In genomic region chr7:139309106-139309505, GRCm38 (mm10) we compare ENCODE assay signal across 7 mouse cellular contexts.
DNase-seq lines count a peak whose midpoint lies in the region; ATAC-seq and TF ChIP-seq lines count a peak whose summit lies in the region.

No protein-coding gene starts in this region.

- no peaks in the 10 kb centered on the region for H3K9me3 ChIP-seq in midbrain, embryonic 16.5 days (replicated peaks; ENCODE audit: control insufficient read depth, low read length, poor library complexity, severe bottlenecking)

- 0 out of 2 replicates have a peak, but pooled peaks have one; percentile 12 for TF ChIP-seq POLR2A in heart, adult 2 months (IDR thresholded peaks at IDR 0.05; ENCODE audit: insufficient read depth, low read depth, low read length)

- H3K4me3 ChIP-seq in heart, adult 2 months: no peak overlapping the region
- no peak overlapping the region for H3K4me3 ChIP-seq in midbrain, embryonic 16.5 days (ENCODE audit: low read depth, low read length)

- H3K4me2 ChIP-seq in midbrain, embryonic 16.5 days (ENCODE audit: low read length): no peak overlapping the region

- H3K4me1 ChIP-seq in heart, adult 2 months (ENCODE audit: control insufficient read depth, insufficient read depth, low read length): peaks cover 13% of the 10 kb centered on the region
- peaks cover 4% of the 10 kb centered on the region; the same call in 1 of the 2 replicates for H3K4me1 ChIP-seq in midbrain, embryonic 16.5 days (ENCODE audit: control insufficient read depth, insufficient read depth, low read length)

- no peaks in the 10 kb centered on the region for H3K27me3 ChIP-seq in Patski
- H3K27me3 ChIP-seq in heart, adult 2 months (ENCODE audit: control insufficient read depth, insufficient read depth, low read length): no peaks in the 10 kb centered on the region
- no peaks in the 10 kb centered on the region for H3K27me3 ChIP-seq in midbrain, embryonic 16.5 days (ENCODE audit: control insufficient read depth, insufficient read depth, low read depth, low read length)

- 20% methylated on average over 2 of the region's 2 CpGs for WGBS in heart, adult 2 months
- 61% methylated on average over 2 of the region's 2 CpGs for WGBS in midbrain, embryonic 16.5 days

- H3K27ac ChIP-seq in heart, adult 2 months: peak overlapping the region; percentile 64
- no peak overlapping the region for H3K27ac ChIP-seq in midbrain, embryonic 16.5 days (ENCODE audit: low read length)

- DNase-seq in 3134 (ENCODE audit: extremely low read depth, insufficient read length, low spot score): peak; percentile 76
- no peak for DNase-seq in Patski (ENCODE audit: low read depth, low spot score)
- DNase-seq in heart, adult 2 months: peak; percentile 84 to 90
- peak; percentile 18 to 64 for DNase-seq in kidney, postnatal 25 days
- peak; percentile 62 for DNase-seq in testis, postnatal 14 days (ENCODE audit: low spot score)
- DNase-seq in layer of hippocampus, adult 11-12 months (ENCODE audit: low spot score): no peak

- POLR2A ChIA-PET in Patski (lab: Charles Lee): interaction anchor here (1.0 kb wide), 1 partner anchor 78 kb away, joined by 3 read pairs; no protein-coding TSS in a partner anchor

- intact Hi-C loops in heart, adult 2 months (cut with DNase I): loop anchor here (2.0 kb wide), 1 partner anchor 126 kb away; no protein-coding TSS in a partner anchor

- H3K36me3 ChIP-seq in heart, adult 2 months (ENCODE audit: control insufficient read depth, insufficient read depth, low read length): 0 out of 2 replicates have a peak, but pooled peaks cover 2% of the 10 kb centered on the region
- H3K36me3 ChIP-seq in midbrain, embryonic 16.5 days (ENCODE audit: control insufficient read depth, insufficient read depth, low read length): no peaks in the 10 kb centered on the region

- H3K79me2 ChIP-seq in heart, adult 2 months (replicated peaks; ENCODE audit: control insufficient read depth, insufficient read depth, low read length): no peaks in the 10 kb centered on the region

- TF ChIP-seq CTCF in Patski (IDR thresholded peaks at IDR 0.05): no peak
- peak; percentile 64 for TF ChIP-seq CTCF in heart, adult 2 months (IDR thresholded peaks at IDR 0.05)

- CTCF ChIA-PET in Patski (lab: Charles Lee): interaction anchor here (1.5 to 1.6 kb wide), 2 partner anchors 35 to 166 kb away, joined by 3 to 5 read pairs; no protein-coding TSS in a partner anchor

- in situ Hi-C loops in Patski (cut with MboI; ENCODE audit: low pct_unique_long_range_greater_than_20kb): no loop called here

- peak; percentile 69 for ATAC-seq in Patski
- no peak for ATAC-seq in midbrain, embryonic 16.5 days

- TF ChIP-seq EP300 in heart, adult 2 months (IDR thresholded peaks at IDR 0.05; ENCODE audit: insufficient read depth, low read depth, low read length): peak; percentile 83

- no peak overlapping the region; the same call in 1 of the 2 replicates for H3K9ac ChIP-seq in heart, adult 2 months (ENCODE audit: low read depth, low read length)
- no peak overlapping the region for H3K9ac ChIP-seq in midbrain, embryonic 16.5 days (ENCODE audit: low read depth, low read length)

Comparison
In these comparisons a context has a peak if more than half of its experiments do, and no peak if none do; other contexts are left out.
1. DNase-seq: peak in 3134 (single experiment), heart, adult 2 months (2 of 2), kidney, postnatal 25 days (2 of 2) and testis, postnatal 14 days (single experiment); none in Patski (single experiment) and layer of hippocampus, adult 11-12 months (single experiment).